Mouse (Mus musculus) forebrain, embryonic 14.5 days (tissue): ENCODE data around the gene Pdlim5. TPM values are rescaled to one million over a fixed set of nuclear protein-coding genes. Genes with fewer than 3 reads are reported as not detected.
A peak's percentile ranks its signal among the peaks of the same experiment; 100 is the strongest.

Experiments used
- ATAC-seq: fragments of 200-750 bp; cut with Nextera tagmentation; 2 replicates; pipeline ENCODE4 v1.8.0; 2017; ENCODE audit warnings: mild to moderate bottlenecking, moderate library complexity
- DNase-seq: peaks from one replicate; pipeline ENCODE4 v3.0.0-alpha.2; 2015; ENCODE audit warnings: low spot score
- H3K27ac ChIP-seq: fragments of 300-500 bp; sonication (generic); 2 replicates; pipeline ENCODE4 v1.5.1; 2014; ENCODE audit warnings: low read depth, mild to moderate bottlenecking, control low read depth, low read length, moderate library complexity
- H3K27me3 ChIP-seq: fragments of 300-500 bp; sonication (generic); replicated peaks from 2 replicates; pipeline ENCODE4 v1.6.1; 2014; ENCODE audit warnings: low read length, control low read depth, mixed read lengths; ENCODE audit not compliant: control insufficient read depth, insufficient read depth
- H3K36me3 ChIP-seq: fragments of 300-500 bp; sonication (generic); 2 replicates; pipeline ENCODE4 v1.6.1; 2014; ENCODE audit warnings: low read length, control low read depth; ENCODE audit not compliant: control insufficient read depth, insufficient read depth
- H3K4me1 ChIP-seq: fragments of 300-500 bp; sonication (generic); 2 replicates; pipeline ENCODE4 v1.6.1; 2014; ENCODE audit warnings: antibody characterized with exemption, low read length, control low read depth; ENCODE audit not compliant: control insufficient read depth, insufficient read depth
- H3K4me2 ChIP-seq: fragments of 300-500 bp; sonication (generic); 2 replicates; pipeline ENCODE4 v1.6.1; 2014; ENCODE audit warnings: mild to moderate bottlenecking, control low read depth, low read length
- H3K4me3 ChIP-seq: fragments of 300-500 bp; sonication (generic); 2 replicates; pipeline ENCODE4 v1.5.1; 2014; ENCODE audit warnings: low read depth, low read length, control low read depth
- H3K9ac ChIP-seq: fragments of 300-500 bp; sonication (generic); 2 replicates; pipeline ENCODE4 v1.6.1; 2014; ENCODE audit warnings: mild to moderate bottlenecking, low read length, control low read depth, moderate library complexity
- H3K9me3 ChIP-seq: fragments of 300-500 bp; sonication (generic); replicated peaks from 2 replicates; pipeline ENCODE4 v1.6.1; 2016; ENCODE audit warnings: low read length, control low read depth, mixed read lengths; ENCODE audit not compliant: control insufficient read depth
- WGBS: fragments of 180-500 bp; shearing (Covaris S2); extraction: QIAGEN DNeasy Blood & Tissue Kit; methylation state at CpG from one replicate; pipeline ENCODE4 v1.1.7; 2014; 5-methylcytosine and 5-hydroxymethylcytosine counted together
- polyA plus RNA-seq: library from polyadenylated mRNA; unstranded; fragments of >200 nt; fragmentation: Nextera tagmentation; extraction: Ambion mirVana; gene quantifications from 2 replicates; pipeline ENCODE4 v1.2.1, GENCODE M21; 2014

Pdlim5 gene
- polyA plus RNA-seq, 1 experiment from 2014 or later = 14.3 TPM

GRCm38 (mm10) chr3:142338058-142338457 is 57.4 kb downstream of the Pdlim5 start:
- no peak overlapping the region for H3K9ac ChIP-seq
- 75% methylated on average over 4 of the region's 4 CpGs for WGBS
- no peaks in the 10 kb centered on the region for H3K36me3 ChIP-seq
- DNase-seq = no peak
- no peak for ATAC-seq
- no peak overlapping the region for H3K4me2 ChIP-seq
- H3K27ac ChIP-seq = no peak overlapping the region
- no peaks in the 10 kb centered on the region for H3K9me3 ChIP-seq
- H3K4me3 ChIP-seq = no peak overlapping the region
- H3K4me1 ChIP-seq = no peaks in the 10 kb centered on the region
- no peaks in the 10 kb centered on the region for H3K27me3 ChIP-seq

GRCm38 (mm10) chr3:142334496-142334895 is 61.0 kb downstream of the Pdlim5 start:
- Histone ChIP-seq H3K4me2 (no peak overlapping the region), H3K4me3 (no peak overlapping the region), H3K27me3 (no peaks in the 10 kb centered on the region), H3K9ac (no peak overlapping the region), H3K9me3 (no peaks in the 10 kb centered on the region), H3K4me1 (no peaks in the 10 kb centered on the region), H3K36me3 (no peaks in the 10 kb centered on the region), H3K27ac (no peak overlapping the region)
- 91% methylated on average over 3 of the region's 3 CpGs for WGBS
- no peak for DNase-seq
- no peak for ATAC-seq

- Histone ChIP-seq H3K9me3 (no peaks in the 10 kb centered on the region), H3K4me1 (no peaks in the 10 kb centered on the region), H3K4me3 (no peak overlapping the region), H3K36me3 (no peaks in the 10 kb centered on the region), H3K4me2 (no peak overlapping the region), H3K9ac (no peak overlapping the region), H3K27ac (no peak overlapping the region), H3K27me3 (no peaks in the 10 kb centered on the region)
- WGBS = 87% methylated on average over 1 of the region's 1 CpGs
- peak; percentile 65; the same call in 1 of the 2 replicates for ATAC-seq
- peak; percentile 47 for DNase-seq
Observed at GRCm38 (mm10) chr3:142333458-142333857, 62.0 kb downstream of the Pdlim5 start.

- H3K27ac ChIP-seq = no peak overlapping the region
- 74% methylated on average over 4 of the region's 4 CpGs for WGBS
- no peak for ATAC-seq
Observed at GRCm38 (mm10) chr3:142332716-142333115, 62.8 kb downstream of the Pdlim5 start.

GRCm38 (mm10) chr3:142331872-142332554 is 63.5 kb downstream of the Pdlim5 start:
- Histone ChIP-seq H3K9ac (no peak overlapping the region), H3K27me3 (no peaks in the 10 kb centered on the region), H3K27ac (no peak overlapping the region), H3K4me2 (no peak overlapping the region), H3K36me3 (no peaks in the 10 kb centered on the region), H3K9me3 (no peaks in the 10 kb centered on the region), H3K4me3 (no peak overlapping the region), H3K4me1 (no peaks in the 10 kb centered on the region)
- ATAC-seq = peak; percentile 44
- 70% methylated on average over 4 of the region's 4 CpGs for WGBS
- DNase-seq = no peak

More at GRCm38 (mm10) chr3:142332716-142333115, 62.8 kb downstream of the Pdlim5 start:
- Histone ChIP-seq H3K4me1 (no peaks in the 10 kb centered on the region), H3K36me3 (no peaks in the 10 kb centered on the region), H3K9ac (no peak overlapping the region), H3K4me3 (no peak overlapping the region), H3K27me3 (no peaks in the 10 kb centered on the region), H3K4me2 (no peak overlapping the region), H3K9me3 (no peaks in the 10 kb centered on the region)
- DNase-seq = no peak

- Histone ChIP-seq H3K4me1 (no peaks in the 10 kb centered on the region), H3K9ac (no peak overlapping the region), H3K9me3 (no peaks in the 10 kb centered on the region), H3K4me2 (no peak overlapping the region), H3K27ac (no peak overlapping the region), H3K4me3 (no peak overlapping the region), H3K27me3 (no peaks in the 10 kb centered on the region), H3K36me3 (no peaks in the 10 kb centered on the region)
- whole genome bisulfite sequencing = 88% methylated on average over 3 of the region's 3 CpGs
- ATAC-seq (no peak), DNase-seq (no peak)
Observed at GRCm38 (mm10) chr3:142330425-142330824, 65.1 kb downstream of the Pdlim5 start.

- DNase-seq (no peak), ATAC-seq (no peak)
- Histone ChIP-seq H3K27ac (no peak overlapping the region), H3K27me3 (no peaks in the 10 kb centered on the region), H3K4me1 (no peaks in the 10 kb centered on the region), H3K9me3 (no peaks in the 10 kb centered on the region), H3K9ac (no peak overlapping the region), H3K4me3 (no peak overlapping the region), H3K36me3 (no peaks in the 10 kb centered on the region), H3K4me2 (no peak overlapping the region)
- 88% methylated on average over 6 of the region's 6 CpGs for WGBS
Observed at GRCm38 (mm10) chr3:142323592-142323991, 71.9 kb downstream of the Pdlim5 start.

GRCm38 (mm10) chr3:142321930-142322329 is 73.6 kb downstream of the Pdlim5 start:
- no peak for DNase-seq
- no peak overlapping the region for H3K27ac ChIP-seq
- no peak overlapping the region for H3K4me2 ChIP-seq
- H3K36me3 ChIP-seq = no peaks in the 10 kb centered on the region
- WGBS = 80% methylated on average over 6 of the region's 6 CpGs
- no peak overlapping the region for H3K4me3 ChIP-seq
- H3K9ac ChIP-seq = no peak overlapping the region
- H3K4me1 ChIP-seq = peaks cover 2% of the 10 kb centered on the region; the same call in 1 of the 2 replicates
- H3K27me3 ChIP-seq = no peaks in the 10 kb centered on the region
- ATAC-seq = no peak
- H3K9me3 ChIP-seq = no peaks in the 10 kb centered on the region

- WGBS = 0% methylated on average over 2 of the region's 2 CpGs
- H3K4me2 ChIP-seq = no peak overlapping the region
- DNase-seq = peak; percentile 83
- H3K9ac ChIP-seq = no peak overlapping the region
- no peaks in the 10 kb centered on the region for H3K36me3 ChIP-seq
- peaks cover 2% of the 10 kb centered on the region; the same call in 1 of the 2 replicates for H3K4me1 ChIP-seq
- no peak overlapping the region for H3K4me3 ChIP-seq
- no peak overlapping the region for H3K27ac ChIP-seq
- no peaks in the 10 kb centered on the region for H3K9me3 ChIP-seq
- peak; percentile 91 for ATAC-seq
- no peaks in the 10 kb centered on the region for H3K27me3 ChIP-seq
Observed at GRCm38 (mm10) chr3:142318147-142318546, 77.3 kb downstream of the Pdlim5 start.
